Mouse (Mus musculus): ENCODE data around the gene Smim27.
"Not testable (repeated sequence)": the region's sequence is repeated elsewhere in the genome, so short reads cannot be mapped to it uniquely, and the experiment has no call there.

The Smim27 gene

DNA sequence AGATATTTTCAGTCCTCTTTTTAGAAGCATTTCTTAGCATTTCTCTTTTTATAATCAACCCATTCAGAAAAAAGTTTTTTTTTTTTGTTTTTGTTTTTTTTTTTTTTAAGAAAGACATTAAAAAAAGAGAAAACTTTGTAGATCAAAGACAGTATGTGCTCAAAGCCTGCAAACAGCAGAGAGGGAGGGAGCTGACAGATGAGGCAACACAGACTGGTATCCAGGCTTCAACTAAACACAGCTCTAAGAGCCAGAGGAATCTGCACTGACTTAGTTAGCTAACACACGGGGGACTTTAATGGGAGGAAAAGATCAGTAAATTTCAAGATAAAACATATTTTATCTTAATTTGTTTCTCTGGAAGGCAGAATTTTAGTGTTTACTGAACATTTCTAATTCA is 5.1 kb upstream of the Smim27 start:
- DNase-seq, result no peak

DNA sequence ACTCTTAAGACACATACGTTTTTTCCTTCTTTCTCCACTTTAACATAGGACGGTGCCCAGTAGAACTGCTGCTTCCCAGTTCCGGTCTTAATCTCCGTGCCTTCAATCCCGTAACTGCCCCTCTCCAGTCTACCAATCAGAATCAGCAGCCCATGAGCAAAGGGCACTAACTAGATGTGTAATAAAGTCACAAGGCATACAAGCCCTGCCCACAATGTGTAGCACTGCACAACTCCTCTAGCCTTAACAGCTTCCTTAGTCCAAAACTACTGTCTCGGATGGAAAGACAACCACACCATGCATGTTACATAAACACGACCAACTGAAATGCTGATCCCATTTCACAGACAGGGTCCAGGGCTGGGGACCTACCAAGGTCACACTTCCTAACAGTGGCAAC is 1.7 kb upstream of the Smim27 start:
- DNase-seq, result peak; percentile 65 to 74

DNA sequence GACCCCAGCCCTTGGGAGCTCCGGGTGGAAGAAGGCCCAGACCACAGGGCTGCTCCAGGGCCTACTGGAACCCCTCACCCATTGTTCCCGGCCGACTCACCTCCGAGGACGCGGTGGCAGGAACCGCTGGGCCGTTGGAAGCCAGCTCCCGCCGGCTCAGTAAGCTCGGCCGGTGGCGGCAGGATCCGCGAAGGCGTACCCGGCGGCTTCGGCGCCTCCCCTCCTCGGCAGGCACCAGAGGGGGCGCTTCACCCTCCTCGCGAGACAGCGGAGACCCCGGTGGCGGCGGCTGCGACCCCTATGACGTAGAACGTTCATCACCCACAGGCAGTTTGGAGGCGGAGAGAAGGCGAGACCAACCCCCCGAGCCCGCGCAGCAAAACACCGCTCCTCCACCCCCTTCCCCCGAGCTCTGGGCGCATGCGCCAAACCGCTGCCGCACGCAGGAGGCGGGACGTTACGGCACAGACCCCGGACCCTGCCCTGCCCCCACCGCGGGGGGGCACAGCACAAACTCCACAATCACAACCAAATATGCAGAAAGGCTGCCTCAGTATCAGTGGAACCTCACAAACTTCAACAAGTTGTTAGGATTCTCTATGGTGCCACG is 1.1 kb upstream of the Smim27 start:
- peak; percentile 91 to 92 for DNase-seq

DNA sequence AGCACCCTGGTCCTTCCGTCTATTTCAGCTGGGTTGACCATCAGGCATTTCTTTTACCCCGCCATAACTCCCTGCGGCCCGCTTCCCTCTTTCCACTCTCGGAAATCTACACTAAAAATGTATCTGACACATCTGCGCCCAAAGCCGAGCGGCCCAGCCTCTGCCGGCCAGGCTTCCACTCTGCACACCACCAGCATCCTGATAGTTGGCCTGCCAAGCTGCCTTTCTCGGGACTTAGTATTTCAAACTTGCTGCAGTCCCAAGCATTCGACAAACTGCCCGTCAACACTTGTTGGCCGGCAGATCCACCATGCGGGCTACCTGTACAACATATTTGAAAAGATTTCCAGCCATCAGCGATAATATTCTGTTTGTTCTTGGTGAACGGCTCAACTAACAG is 544 bp upstream of the Smim27 start:
- DNase-seq, result no peak

DNA sequence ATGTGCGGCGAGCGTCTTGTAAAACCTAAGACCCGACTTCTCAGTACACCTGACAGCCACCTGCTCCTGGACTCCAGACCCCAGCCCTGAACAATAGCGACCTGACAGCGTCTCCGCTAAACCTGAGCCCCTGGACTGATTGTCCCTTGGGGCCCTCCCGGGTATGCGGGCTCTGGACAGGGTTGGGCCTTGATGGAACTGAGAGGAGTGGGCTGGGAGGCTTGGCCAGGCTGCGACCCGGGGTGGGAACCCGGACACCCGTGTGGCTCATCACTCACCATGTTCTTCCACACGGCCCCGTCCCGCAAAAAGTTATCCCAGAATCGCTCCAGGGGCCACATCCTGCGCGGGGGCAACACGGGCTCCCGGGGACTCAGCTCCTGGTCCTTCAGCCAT is 9.5 kb downstream of the Smim27 start:
- DNase-seq, result no peak

DNA sequence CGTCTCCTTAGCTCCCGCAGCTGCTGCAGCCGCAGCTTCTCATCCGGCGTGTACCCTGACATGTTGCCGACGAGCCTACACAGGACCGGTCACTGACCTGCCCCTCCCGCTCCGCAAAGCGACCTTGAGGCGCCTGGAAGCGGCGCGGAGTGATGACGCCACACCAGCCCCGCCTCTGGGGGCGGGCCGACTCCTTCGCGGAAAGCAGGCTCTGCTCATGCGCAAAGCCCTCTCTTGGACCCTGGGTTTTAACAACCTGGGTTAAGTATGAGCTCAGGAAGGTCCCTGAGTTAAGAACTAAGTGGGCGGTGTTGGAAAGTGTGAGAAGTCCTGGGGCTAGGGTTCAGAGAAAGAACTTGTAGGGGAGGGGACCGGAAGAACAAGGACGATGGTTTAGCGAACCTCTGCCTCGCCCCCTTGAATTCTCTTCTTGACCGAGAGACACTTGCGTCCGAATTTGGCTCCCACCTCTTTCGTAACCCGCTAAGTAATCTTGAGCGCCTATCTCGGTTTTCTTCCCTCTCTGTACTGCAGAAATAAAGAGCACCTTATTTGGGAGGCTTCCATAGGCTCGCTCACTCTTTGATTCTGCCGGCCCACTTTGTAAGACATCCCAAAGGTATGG is 10.0 kb downstream of the Smim27 start, which contains the start of gene Ndufb6:
Gene Ndufb6, minus strand, starts transcription at position 146 of the 625 bp plus-strand sequence.
- DNase-seq, result peak; percentile 92 to 94

DNA sequence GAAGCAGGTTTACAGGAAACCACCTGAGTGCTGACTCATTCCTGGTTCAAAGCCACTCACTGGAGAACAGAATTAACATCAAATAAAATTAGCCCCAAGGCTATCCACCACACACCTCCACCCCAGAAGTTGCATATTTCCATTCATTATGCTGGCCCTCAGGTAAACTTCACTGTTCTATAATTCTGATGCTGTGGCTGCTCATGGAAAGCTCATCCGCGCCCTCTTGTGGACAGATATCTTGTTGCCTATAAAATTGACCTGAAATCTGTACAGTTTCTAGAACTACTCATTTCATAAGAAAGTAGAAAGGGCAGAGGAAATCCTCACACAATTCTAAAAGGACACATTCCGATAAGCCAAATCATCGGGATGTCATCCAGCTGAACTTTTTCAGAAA is 16.2 kb downstream of the Smim27 start:
- peak; percentile 69 to 84 for DNase-seq

DNA sequence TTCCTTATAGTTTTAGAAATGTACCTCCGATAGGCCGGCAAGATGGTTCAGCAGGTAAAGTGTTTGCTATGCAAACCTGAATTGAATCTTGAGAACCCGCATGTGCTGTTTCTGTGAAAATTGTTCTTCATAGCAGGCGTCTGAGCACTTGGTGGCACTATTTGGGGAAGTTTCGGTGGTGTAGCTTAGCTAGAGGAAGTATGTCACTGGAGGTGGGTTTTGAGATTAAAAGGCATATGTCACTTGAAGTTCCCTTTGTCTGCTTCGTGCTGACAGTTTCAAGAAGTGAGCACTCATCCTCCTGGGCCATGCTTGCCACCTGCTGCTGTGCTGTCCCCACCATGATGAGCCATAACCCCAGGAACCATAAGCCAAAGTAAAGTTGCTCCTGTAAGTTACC is 18.0 kb downstream of the Smim27 start:
- DNase-seq, result no peak

DNA sequence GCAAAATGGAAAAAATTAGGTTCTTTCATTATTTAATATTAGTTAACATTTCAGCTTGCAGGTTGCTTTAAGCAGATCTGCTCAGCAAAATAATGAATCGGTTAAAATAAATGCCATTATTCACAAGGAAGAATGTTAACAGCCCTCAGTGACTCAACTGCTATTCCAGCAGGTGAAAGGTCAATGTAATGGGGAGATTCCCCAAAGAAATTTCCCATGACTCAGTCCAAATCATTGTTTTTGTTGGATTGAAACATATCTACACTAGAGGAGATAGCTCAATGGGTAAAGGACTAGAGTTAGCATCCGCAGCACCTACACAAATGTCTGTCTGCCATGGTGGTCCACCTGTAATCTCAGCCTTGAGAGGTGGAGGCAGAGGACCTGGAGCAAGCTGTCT is 19.7 kb downstream of the Smim27 start:
- no peak for DNase-seq

DNA sequence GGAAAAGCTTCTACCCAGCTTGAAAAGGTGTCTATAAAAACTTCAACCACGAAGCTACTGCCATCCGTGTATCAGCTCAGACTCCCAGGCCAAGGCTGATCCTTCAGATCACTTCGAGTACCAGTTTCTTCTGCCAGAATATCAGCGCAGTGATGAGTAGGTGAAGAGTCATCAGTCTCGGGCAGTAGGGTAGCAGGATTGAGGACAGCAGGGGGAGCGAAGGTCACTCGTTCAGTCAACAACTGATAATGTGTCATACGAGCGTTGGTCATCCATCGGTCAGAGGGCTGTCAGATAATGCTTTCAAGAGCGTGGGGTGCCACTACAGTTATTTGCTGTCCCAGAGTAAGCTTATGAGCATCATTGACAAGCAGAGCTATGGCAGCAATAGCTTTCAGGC is 22.1 kb downstream of the Smim27 start:
- not testable (repeated sequence) for DNase-seq

DNA sequence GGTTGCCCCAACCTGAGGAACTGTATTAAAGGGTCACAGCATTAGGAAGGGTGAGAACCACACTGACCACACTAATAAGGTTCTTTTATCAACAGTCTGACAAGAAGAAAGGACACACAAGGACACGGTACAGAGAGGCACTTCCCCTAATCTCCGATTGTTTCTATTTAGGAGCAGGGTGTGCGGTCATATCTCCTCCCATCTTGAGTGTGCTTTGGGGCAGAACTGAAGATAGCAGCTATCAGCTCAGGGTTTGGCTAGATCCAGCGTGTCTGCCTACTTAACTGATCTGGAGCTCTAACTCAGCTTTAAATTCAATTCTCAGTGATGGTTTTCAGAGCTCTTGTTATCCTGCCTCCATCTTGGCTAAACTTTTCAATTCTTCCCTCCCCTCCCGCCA is 29.8 kb downstream of the Smim27 start:
- no peak for DNase-seq

DNA sequence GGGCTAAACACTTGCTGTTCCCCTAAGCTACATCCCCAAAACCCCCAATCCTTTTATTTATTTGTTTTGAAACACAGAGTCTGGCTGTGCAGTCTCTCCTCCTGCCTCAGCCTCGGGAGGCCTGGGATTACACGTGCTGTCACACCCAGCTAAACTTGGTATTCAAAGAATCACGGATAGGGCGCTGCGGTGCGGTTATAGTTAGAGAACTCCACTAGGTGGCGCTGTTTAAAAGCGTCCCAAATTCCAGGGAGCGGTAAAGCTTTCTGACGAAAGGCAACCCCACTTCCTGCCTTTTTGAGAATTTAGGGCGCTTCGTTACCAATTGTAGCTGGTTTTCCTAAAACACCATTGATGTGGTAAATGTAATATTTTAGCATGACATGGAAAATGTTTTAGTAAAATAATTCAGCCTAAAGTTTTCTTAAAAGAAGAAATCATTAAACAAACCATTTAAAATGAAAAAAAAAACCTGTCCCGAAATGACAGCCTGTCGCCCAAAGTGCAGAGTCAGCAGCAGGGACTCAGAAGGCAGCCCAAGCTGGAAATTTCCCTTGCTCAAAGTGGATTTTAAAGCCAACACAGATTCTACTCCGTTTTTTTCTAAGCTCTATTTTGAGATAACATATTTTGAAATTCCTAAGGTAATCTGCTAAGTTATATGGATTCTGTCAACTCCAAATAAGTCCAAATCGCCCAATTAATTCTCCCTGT is 31.9 kb downstream of the Smim27 start:
- DNase-seq, result peak; percentile 59 to 82

DNA sequence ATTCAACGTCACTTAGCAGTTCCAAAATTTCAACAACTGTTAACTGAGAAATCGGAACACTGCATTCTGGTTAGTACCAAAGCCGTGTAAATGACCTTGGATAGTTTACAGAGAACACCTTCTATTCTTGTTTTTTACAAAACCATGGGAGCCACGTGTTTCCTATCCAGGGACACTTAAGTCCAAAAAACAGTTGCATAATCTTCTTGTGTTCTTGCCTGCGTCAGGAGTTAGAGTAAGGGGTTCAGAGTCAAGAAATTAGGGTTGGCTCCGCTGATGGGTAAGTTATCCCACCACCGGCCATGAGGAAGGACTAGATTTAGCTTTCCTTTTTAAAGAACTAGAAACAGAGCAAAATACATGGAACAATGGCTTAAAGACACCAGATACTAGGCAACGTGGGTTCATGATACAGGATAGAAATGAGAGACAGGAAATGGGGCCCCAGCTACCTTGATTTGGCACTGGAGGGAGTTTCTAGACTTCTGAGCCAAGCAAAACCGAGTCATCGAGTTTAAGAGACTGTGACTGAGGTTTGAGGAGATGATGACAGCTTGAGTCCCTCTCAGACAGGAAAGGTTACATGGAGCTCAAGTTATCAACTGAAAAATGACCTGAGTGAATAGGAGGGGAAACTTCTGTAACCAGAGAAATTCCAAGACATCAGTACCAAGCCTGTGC is 33.2 kb downstream of the Smim27 start:
- no peak for DNase-seq

DNA sequence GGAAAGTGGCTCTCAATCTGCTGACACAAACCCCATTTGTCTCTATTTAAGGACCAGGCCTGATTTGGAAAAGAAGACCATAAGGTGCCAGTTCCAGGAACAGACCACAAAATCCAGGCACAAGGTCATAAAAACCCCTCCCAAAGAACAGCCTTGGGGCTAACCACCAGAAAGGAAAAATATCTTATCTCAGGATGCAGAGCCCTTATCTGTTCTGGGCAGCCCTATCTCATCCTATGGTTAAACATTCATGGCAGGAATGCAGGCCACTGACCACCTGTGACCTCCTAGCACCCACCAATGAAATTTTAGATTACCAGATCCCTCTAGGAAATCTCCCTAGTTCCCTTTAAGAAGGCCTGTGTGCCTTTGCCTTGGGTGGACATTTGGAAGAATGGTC is 40.3 kb downstream of the Smim27 start:
- no peak for DNase-seq

DNA sequence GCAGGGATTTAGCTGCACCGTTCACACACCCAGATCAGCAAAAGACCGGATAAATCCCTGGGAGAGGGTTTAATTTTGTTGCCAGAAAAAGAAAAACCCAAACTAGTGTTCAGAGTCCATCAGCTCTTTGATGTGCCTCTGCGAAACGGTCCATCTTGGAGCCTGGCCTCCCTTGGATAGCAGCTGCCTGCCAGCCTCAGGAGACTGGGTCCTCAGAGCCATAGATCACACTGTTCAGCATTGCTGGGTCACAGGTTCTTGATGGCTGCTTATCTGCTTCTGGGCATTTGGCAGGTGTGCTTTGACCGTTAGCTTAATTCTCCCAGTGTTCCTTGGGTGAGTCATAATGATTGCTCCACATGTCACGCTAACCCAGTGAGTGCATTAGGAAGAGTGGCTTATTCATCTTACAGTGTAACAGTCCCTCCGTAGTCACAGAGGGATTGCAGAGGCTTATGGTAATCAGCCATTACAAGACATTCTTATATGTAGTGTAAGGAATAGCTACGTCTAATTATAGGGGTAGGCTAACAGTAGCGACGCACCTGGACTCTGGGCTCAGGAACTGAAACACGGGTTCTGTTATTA is 41.5 kb downstream of the Smim27 start:
- no peak for DNase-seq

DNA sequence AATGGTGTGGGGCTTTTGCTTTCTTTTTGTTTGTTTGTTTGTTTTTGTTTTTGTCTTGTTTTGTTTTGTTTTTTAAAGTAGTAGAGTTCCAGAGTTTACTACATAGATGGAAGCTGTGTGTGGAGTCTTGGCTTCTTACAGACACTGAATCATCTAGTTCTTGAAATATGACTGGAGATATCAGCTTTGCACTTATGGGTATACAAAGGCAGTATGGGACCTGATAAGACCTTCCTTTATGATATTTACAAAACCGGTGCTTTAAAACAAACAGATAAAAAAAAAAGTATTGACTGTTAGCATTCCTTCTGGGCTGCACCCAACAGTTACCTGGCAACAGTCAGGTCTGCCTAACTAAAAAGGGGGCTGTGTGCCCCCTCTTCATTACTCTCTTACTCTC is 42.8 kb downstream of the Smim27 start:
- DNase-seq, result no peak

DNA sequence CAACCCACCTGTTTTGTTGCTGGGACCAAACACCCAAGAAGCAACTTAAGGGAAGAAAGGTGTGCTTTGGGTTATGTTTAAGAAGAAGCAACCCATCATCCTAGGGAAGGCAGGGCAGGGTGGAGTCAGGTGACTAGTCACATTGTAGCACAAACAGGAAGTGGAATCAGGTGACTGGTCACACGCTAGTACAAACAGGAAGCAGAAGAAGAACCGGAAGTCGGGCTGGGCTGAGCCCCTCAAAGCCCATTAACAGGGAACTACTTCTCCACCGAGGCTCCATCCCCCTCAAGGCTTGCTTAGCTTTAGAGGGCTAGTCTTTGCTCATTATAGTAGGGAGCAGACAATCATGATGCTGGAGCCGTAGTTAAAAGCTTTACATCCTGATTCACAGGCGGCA is 43.6 kb downstream of the Smim27 start:
- DNase-seq, result no peak

DNA sequence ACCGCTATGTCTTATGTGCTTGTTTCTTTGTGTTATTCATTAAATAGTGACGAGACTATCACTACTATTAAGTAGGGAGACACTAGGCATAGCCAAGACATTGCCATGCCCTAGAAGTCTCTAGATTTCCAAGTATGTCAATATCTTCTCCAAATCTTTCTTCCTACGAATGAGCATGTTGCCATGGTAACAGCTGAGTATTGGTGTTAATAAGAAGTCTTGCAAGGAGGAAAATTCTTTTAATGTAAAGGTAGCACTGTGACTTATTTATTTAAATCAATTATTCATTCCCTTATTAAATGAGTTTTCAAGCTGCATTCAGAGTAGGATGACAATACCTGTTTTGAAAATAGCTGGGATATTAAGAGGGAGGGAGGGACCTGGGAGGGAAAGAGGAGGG is 48.0 kb downstream of the Smim27 start:
- DNase-seq, result no peak
